Mouse (Mus musculus) small intestine, adult 2 months (tissue): ENCODE measurements around the gene Dock9.

Source experiments
- CTCF ChIP-seq: fragments of 200-500 bp; IDR thresholded peaks from 2 replicates; pipeline ENCODE4 v1.5.1; 2012; ENCODE audit warnings: low read depth, mild to moderate bottlenecking, control low read depth, inconsistent platforms, low read length, moderate library complexity, mixed read lengths; ENCODE audit not compliant: insufficient replicate concordance, insufficient read length; ENCODE audit errors: extremely low read depth
- POLR2A ChIP-seq: fragments of 200-500 bp; IDR thresholded peaks from 2 replicates; pipeline ENCODE4 v1.6.1; 2012; ENCODE audit warnings: low read depth, mild to moderate bottlenecking, control low read depth, inconsistent platforms, low read length, moderate library complexity

- TF ChIP-seq CTCF (no peak), POLR2A (no peak)
Observed at GRCm38 (mm10) chr14:121634093-121634735, 163.4 kb downstream of the Dock9 start.
